Mouse (Mus musculus) CH12.LX (cell line): ENCODE data around the gene Smarcd1.

Source experiments
- CTCF ChIP-seq, 2 experiments: IDR thresholded peaks in 1 of 2; conservative IDR thresholded peaks in 1 of 2; 2 replicates each; pipeline ENCODE4 v1.5.1; 2011 to 2012; ENCODE audit warnings: low read depth in 2 of 2, low read length in 2 of 2, improper control_type of control experiment in 1 of 2, inconsistent platforms in 1 of 2, mild to moderate bottlenecking in 1 of 2, moderate library complexity in 1 of 2
- POLR2A ChIP-seq: IDR thresholded peaks from 2 replicates; pipeline ENCODE4 v1.6.1; 2011; ENCODE audit warnings: low read depth, mild to moderate bottlenecking, improper control_type of control experiment, low read length
- TCF12 ChIP-seq: IDR thresholded peaks from 2 replicates; pipeline ENCODE4 v1.6.1; 2014; ENCODE audit warnings: low read depth, mild to moderate bottlenecking, inconsistent platforms, low read length, improper control_type of control experiment
- USF1 ChIP-seq: IDR thresholded peaks from 2 replicates; pipeline ENCODE4 v1.6.1; 2014; ENCODE audit warnings: low read depth, mild to moderate bottlenecking, inconsistent platforms, low read length, improper control_type of control experiment
- USF2 ChIP-seq: conservative IDR thresholded peaks from 2 replicates; pipeline ENCODE4 v1.6.1; 2011; ENCODE audit warnings: low read depth, low read length, improper control_type of control experiment

DNA sequence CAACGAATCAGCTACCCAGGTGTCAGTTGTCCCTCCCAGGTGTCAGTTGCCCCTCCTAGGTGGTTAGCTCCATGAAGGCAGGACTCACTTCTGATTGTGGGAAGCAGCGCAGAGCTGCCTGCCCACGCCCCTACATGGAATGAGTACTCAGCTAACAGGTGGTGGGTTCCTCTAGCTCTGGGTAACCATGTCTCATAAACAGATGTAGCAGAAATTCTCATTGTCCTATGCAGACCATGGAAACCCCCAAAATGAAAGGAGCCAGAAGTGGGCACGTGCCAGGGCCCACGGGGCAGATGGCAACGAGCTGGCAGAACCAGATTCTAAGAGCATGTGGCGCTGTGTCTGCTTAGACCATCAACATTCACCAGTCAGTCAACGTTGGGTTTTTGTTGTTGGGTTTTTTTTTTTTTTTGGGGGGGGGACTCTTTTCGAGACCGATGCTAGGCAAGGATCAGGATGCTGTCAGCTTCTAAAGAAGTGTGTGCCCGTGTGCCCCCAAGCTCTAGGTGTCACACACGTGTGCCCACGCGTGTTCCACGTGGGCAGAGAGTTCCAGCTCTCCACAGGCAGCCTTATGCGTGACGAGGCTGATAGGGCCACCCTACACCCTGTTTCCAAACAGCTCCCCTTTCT is 37.8 kb upstream of the Smarcd1 start:
- TF ChIP-seq CTCF (conservative IDR thresholded peaks at IDR 0.05 in 1 of 2, IDR thresholded peaks at IDR 0.05 in 1 of 2; ENCODE audit: low read depth in 2 of 2, low read length in 2 of 2) (no peak), USF1 (no peak), USF2 (no peak), POLR2A (no peak), TCF12 (no peak)
